Mouse (Mus musculus) neural tube, embryonic 10.5 days (tissue): ENCODE data around the gene Bst2.

Experiments
- DNase-seq: peaks from one replicate; pipeline ENCODE4 v3.0.0-alpha.2; 2017; ENCODE audit warnings: low spot score; ENCODE audit errors: extremely low spot score

Bst2 gene

GRCm38 (mm10) chr8:71485142-71486135 is 51.8 kb downstream of the Bst2 start, which contains the start of gene Ano8:
Gene Ano8, minus strand, starts transcription at chr8:71485963.
- peak; percentile 88 for DNase-seq

DNA sequence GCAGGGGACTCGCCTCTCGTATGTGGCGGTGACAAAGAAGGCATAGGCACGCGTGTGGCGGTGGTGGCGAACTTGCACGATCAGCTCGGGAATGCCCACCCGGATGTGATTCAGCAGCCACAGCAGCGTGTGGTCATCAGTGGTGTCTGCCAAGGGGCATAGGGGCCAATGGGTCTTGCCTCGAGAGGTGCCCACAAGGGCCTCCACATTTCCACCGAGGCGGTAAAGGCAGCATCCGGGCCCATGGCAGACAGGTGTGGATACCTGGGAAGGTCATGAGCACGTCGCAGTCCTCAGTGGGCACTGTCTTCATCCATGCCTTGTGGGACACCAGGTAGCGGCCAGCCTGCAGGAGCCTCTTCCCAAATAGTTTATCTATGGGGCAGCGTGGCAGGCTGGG is 52.5 kb downstream of the Bst2 start:
- no peak for DNase-seq
